Mouse (Mus musculus) kidney, adult 9 months (tissue): ENCODE results near the gene Cdk4.
"Not testable (repeated sequence)": the region's sequence is repeated elsewhere in the genome, so short reads cannot be mapped to it uniquely, and the experiment has no call there.

Source experiments
- DNase-seq: peaks from one replicate; pipeline ENCODE4 v3.0.0; 2022

Cdk4 gene

DNA sequence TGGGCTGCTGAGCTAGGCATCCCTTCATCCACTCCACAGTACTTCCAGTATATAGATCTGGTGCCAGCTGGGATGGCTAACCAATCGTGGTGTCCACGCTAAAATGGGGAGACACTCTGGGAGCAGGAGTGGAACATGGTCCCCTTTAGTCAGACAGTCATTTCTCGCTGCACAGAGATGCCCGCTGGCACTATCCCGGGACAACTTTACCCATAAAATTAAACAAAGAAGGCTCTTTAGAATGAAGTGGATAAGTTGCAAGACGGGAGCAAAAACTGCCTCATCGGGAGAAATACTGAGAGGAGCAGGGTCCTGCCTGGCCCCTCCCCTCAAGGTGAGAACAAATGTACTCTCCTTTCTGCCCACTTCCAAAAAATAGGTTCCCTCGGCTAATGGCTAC lies 4.6 kb upstream of the Cdk4 start:
- no peak for DNase-seq

DNA sequence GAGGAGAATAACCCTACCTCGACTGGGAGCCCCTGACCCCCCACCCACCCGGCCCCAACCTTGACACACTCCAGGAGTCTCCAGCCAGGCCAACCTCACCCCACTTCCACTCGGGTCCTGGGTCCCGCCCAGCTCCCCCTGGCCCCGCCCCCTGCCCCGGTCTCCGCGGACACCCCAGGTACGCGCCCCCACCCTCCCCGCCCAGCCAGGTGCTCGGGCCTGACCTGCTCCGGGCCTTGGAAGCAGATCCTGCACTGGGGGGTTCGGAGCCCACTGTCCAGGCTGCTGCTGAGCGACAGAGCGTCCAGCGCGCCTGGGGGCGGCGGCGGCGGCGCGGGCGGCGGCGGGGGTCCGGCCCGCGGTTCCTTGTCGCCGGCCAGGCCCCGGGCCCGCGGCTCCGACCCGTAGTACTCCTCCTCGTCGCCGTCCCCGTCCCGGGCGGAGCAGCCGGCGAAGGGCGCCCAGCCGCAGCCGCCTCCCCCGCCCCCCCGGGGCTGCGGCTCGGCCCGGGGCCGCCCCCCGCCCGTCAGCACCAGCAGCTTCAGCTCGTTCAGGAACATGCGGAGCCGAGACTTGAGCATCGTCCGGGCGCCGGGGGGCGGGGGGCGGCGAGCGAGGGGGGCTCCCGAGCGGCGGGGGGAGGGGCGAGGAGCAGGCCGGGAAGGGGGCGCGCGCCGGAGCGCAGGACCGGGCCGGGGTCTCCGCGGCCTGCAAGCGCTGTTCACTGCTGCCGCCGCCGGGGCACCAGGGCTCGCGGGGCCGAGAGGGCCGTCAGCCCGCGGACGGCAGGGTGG lies 4.0 kb upstream of the Cdk4 start:
- no peak for DNase-seq

DNA sequence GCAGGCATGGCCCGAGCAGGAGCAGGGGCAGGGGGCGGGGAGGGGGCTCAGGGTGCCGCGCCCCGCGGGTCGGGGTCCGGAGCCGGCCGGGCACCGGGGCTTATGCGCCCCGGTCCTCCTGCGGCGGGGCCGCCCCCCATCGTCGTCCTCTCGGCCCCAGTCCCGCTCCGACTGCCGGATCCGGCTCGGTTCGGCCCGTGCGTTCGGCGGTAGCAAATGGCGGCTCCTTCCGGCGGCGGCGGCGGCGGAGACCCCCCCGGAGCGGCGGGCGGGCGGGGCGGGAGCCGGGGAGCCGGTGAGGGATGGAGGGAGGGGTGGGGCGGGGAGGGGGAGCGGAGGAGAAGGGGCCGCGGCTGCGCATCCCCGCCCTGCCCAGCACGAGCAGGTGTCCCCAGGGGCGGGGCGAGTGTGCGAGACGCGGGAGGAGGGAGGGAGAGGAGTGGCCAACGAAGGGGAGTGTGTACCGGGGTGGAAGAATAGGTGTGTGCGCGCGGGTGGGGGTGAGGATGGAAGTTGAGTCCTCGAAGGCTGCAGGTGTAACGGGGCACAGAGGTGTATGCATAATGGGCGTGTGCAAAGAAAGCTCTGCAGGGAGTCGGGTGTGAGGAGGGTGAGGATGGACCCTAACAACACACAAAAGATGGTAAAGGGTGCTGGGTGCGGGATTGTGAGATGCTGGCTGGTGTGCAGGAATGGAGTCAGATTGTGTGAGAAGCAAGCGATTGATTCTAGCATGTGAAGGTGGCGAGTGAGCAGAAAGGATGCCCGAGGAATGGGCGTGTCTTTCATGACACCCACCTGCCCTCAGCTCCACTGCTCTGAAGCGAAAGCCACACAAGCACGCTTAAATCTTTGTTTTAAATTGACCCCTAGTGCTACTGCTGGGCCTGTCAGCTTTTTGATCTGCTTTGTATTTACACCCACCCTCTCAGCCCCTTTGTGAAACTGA lies 3.1 kb upstream of the Cdk4 start, which contains the start of gene March9:
Gene March9, minus strand, starts transcription at position 217 of the 949 bp plus-strand sequence.
- DNase-seq, result peak; percentile 84

DNA sequence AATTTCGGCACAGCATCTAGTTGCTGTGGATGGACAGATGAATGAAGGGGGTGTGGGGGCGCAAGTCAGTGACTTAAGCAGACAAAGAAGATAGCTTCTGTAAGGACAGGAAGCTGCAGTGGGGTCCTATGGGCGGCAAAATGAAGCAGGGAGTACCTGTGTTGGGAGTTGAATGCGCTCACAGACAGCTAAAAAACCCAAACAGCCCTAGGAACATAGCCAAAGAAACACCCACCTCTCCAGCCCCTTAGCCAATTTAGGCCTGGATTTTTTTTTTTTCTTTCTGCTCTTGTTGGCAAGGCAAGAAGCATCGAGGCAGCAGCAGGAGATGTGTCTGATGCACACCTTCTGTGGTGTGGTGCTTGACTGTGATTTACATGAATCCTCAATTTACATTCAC lies 2.2 kb upstream of the Cdk4 start:
- DNase-seq, result no peak

DNA sequence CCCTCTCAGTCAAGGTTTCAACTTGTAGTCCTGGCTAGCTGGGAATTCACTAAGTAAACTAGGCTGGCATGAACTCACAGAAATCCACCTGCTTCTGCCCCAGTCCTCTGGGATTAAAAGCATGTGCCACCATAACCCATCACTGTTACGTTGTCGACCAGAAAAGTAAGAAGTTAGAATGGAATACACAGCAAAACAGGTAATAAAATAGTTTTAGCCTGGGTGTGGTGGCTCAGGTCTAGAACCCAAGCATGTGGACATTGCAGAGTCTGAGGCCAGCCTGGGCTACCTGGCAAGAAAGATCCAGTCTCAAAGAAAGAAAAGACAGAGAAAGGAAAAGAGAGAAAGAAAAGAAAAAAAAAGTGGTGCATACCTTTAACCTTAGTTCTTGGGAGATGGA lies 1.8 kb upstream of the Cdk4 start:
- no peak for DNase-seq

DNA sequence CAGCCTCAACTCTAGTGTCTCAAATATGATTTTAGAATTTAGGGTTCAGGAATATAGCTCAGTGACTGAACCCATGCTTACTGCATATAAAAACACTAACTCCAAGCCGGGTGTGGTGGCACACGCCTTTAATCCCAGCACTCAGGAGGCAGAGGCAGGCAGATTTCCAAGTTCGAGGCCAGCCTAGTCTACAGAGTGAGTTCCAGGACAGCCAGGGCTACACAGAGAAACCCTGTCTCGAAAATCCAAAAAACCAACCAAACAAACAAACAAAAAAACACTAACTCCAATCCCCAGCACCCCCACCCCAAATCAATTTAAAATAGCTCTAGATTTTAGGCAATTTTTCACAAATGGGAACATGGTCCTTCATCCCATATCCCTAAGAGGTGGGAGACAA lies 1.2 kb upstream of the Cdk4 start:
- not testable (repeated sequence) for DNase-seq

DNA sequence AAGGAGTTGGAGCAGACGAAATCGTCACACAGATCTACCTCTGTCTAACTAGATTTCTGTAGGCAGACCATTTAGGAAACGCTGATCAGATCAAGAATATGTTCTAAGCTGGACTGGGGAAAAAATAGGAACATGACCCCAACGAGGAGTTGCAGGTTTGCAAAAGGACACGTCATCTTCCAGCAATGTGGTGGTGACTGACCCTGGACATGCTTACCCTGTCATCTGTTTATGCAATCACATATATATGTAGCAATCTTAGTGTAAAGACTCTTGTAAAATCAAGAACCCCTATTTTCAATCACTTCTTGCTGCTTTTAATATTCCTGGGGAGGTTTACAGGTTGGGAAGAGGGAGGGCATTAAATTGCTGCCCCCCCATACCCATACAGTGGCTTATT lies 831 bp upstream of the Cdk4 start:
- no peak for DNase-seq

DNA sequence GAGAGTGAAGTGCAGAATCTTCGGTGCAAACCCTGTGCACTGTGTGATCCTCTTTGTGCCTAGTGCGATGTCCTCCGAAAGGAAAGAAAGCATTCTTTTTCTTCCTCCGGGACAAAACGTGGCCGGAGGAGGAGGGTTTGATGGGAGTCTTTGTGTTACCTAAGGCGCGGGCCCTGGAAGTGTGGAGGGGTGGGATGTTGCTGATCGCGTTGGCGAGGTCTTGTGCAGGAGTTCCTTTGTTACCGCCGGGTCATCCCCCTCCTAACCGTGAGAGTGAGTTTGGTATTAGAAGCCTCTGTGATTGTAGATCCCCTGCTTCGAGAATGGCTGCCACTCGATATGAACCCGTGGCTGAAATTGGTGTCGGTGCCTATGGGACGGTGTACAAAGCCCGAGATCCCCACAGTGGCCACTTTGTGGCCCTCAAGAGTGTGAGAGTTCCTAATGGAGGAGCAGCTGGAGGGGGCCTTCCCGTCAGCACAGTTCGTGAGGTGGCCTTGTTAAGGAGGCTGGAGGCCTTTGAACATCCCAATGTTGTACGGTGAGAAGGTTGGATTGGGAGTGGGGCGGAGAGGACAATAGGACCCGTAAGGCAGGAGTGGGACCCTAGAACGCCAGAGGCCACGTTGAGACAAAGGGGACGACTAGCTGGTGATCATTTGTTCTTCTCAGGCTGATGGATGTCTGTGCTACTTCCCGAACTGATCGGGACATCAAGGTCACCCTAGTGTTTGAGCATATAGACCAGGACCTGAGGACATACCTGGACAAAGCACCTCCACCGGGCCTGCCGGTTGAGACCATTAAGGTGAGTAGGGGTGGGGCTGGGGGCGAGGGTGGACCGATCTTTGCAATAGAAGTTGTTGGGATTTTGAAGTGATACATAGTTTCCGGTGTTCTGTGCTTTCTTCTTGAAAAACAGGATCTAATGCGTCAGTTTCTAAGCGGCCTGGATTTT lies 858 bp downstream of the Cdk4 start:
- DNase-seq, result no peak

DNA sequence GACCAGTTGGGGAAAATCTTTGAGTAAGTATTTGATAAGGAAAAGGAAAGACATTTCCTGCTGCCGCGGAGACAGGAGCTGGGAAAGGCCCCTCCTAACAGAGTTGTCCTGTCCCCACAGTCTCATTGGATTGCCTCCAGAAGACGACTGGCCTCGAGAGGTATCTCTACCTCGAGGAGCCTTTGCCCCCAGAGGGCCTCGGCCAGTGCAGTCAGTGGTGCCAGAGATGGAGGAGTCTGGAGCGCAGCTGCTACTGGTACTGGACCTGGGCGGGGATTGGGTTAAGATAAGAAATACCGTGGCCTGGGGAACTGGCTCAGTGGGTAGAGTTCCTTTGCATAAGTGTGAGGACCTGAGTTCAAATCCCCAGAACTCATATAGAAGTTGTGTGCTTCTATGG lies 2.6 kb downstream of the Cdk4 start:
- DNase-seq, result no peak

DNA sequence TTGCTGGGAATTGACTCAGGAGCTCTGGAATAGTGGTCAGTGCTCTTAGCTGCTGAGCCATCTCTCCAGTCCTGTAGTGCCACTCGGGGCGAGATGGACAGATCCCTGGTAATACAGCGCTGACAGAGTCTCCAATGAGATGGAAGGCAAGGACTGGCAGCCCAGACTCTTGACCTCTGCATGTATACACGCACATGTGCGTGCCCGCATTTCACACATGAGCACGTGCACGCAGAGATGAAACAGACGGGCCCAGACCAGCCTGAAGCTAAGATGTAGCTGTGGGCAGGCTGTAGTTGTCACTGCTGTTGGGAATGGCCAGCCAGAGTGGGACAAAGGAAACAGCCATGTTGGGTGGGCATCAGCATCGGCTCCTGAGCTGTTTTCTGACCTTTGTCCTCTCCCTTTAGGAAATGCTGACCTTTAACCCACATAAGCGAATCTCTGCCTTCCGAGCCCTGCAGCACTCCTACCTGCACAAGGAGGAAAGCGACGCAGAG lies 3.2 kb downstream of the Cdk4 start:
- no peak for DNase-seq

DNA sequence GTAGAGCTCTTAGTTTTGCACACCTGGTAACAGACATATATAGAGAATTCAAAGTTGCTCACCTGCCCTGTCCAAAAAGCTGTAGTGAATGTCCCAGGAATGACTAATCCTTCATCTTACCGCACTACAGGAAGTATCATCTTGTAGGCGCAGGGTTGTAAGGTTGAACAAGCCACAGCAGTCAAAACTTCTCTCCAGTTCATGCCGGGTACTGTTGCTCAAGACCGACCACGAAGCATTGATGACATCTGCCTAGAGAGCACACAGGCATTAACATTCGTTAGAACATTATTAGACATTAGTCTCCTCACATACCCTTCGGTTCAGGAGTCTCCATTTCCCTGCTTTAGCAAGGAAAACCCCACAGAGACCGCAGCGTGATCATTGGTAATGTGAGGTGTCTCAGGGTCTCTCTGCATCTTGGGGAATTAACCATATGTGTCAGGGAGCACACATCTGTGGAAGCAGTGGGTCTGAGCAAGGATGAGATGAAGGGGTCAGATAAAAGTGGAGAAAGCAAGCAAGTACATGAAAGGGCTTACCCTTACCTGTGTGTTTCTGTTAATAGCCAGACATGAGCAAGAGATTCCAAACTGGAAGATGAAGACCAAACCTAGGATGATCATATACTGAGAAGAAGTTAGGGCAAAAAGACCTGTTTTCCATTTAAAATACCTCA lies 5.2 kb downstream of the Cdk4 start:
- no peak for DNase-seq

DNA sequence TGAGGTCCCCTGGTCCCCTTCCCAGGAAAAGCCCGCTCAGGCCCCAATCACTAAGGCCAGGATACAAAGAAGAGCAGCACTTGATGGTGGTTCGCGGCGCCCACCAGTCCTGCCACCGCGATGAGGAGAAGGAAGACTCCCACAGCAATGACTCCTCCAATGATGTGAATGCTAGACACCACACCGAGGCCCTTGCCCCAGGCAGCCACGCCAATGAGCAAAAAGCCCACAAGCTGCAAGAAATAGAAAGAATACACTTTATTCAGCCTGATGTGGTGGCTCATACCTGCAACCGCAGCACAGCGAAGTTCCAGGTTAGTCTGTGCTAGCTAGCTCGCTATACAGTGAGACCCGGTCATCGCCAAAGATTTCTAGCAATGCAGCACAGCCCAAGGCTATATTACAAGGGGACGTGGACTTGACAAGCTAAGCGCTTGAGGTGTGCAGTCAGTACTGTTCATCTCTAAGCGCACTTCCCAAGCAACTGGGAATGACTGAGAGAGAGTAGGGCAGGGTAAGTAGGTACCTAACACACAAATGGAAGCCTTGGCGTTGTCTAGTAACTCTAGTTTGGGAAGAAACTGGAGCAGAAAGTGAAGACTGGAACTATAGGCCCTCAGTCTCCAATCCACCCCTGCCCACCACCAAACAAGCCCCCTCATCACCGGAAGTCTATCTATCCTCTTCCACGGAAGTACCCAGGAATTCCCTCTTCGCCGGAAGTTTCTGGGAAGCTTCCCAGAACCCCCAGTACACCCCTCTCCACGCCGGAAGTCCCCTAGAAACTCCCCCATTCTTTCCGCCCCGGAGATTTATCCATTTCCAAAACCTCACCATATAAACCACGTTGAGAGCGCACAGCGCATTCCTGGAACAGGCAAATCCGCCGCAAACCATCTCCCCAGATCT lies 6.2 kb downstream of the Cdk4 start:
- DNase-seq, result no peak

DNA sequence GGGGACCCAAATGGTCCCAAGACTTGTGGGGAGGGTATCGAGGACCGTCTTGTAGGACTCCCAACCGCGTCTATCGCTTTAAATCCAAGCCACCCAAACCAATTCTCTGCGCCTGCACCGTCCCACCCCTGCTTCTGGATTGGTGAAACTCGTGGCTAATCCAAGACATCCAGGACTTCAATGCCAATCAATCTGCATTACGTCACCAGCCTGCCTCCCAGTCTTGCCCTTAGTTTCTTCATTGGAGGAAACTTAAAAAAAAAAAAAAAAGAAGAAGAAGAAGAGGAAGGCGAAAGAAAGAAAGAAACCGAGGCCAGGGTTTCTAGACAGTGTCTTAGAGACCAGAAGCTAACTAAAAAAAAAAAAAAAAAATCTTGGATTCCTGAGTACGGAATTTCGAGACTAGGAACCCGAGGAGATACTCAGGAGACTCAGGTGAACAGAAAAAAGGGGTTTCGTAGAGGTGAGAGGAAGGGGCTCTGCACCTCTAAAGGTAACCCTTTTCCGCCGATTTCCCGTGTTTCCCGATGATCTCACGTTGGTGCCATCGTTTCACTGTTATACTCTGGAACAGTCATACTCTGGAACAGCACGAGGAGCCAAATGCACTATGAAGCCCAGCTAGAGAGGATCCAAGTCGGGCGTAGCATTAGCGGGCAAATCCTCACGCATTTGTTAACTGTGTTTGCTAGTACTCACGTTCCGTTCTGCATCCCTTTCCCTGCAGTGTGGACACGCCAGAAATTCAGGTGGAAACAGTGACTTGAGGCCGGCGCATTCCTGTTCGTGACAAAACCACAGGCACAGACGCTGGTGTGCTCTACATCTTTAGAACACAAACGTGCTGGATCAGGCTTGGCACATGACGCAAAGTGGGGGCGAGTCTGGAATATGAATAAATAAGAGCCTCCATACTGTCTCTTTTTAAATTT lies 7.1 kb downstream of the Cdk4 start, which contains the start of gene Tspan31:
Gene Tspan31, minus strand, starts transcription at position 75 of the 932 bp plus-strand sequence.
- DNase-seq, result peak; percentile 98

DNA sequence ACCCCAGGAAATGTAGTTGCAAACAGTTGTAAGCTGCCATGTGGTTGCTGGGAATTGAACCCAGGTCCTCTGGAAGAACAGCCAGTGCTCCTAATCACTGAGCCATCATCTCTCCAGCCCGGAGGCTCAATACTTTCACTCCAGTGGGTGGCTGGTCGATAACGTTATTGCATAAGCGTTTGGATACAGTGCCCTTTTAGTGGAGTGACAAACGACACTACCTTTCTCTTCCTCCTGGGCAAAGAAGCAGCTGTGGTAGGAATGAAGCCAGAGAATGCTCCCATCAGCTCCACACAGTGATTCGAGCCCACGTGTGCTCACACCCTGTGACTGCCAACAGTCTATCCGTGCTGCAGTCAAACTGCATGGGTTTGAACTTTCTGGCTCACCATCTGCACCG lies 7.9 kb downstream of the Cdk4 start:
- DNase-seq, result no peak

DNA sequence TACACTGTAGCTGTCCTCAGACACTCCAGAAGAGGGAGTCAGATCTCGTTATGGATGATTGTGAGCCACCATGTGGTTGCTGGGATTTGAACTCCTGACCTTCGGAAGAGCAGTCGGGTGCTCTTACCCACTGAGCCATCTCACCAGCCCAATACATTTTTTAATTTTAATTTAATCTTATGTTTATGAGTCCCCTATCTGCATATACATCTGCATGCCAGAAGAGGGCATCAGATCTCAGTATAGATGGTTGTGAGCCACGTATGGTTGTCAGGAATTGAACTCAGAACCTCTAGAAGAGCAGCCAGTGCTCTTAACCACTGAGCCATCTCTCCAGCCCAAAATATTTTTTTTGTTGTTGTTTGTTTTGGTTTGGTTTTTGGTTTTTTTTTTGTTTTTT lies 8.9 kb downstream of the Cdk4 start:
- DNase-seq, result not testable (repeated sequence)

DNA sequence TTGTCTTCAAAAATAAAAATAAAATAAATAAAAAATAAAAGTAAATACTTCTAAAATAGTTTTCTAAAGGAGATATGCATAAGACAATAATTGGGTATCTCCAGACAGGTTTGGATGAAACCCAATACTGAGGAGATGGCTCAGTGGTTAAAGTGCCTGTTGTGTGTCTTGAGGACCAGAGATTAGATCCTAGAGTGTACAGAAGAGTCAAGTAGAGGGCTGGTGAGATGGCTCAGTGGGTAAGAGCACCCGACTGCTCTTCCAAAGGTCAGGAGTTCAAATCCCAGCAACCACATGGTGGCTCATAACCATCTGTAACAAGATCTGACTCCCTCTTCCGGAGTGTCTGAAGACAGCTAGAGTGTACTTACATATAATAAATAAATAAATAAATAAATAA lies 9.6 kb downstream of the Cdk4 start:
- not testable (repeated sequence) for DNase-seq

DNA sequence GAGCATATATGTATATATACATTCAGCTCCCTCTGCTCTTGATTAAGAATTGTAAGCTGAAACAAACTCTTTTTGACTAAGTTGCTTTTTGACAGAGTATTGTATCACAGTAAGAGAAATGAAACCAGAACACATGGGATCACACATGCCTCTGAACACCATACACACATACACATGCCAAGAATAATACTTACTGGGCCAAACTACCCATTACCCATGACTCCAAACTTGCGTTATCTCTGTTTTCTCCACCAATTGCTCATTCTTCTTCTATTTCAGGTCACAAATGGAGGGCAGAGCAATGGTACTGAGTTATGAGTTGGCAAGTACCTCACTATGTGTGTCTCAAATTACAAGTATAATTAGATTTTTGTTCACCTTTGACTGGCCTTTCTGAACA lies 10.6 kb downstream of the Cdk4 start:
- DNase-seq, result no peak

DNA sequence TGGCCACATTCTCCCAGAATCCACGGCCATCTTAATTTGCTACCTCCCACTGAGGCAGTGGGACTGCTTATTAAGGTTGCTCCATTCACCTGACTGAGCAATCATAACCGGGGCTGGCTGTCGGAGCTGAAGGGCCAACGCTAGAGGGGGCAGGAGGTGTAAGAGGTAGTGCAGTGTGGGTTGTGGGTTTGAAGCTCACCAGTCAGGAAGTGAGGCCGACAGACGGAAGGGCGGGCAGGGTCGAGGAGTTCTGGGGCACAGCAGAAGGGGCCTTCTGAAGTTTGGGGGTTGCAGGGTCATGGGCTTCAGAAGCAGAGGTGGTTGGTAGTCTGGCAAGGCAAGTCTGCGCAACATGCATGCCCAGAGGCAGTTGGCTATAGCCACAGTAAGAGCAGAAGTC lies 11.7 kb downstream of the Cdk4 start, which contains the start of gene Agap2:
Gene Agap2, plus strand, starts transcription at position 205 of the 400 bp plus-strand sequence.
- DNase-seq, result no peak

DNA sequence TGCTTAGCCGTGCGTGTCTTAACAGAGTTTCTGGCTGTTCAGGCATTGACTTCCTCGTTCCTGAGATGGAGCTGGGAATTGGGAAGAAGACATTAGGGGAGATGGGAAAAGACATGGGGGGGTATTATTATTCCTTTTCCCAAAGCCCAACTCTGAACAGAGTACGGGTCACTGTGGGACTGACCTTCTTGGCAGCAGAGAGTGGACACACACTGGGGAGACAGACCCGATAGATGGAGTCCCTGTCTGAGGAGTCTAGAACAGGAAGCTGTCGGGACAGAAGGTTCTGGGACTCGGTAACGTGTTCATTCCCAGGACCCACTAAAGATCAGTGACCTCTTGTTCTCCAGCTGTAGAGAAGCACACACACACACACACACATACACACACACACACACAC lies 12.3 kb downstream of the Cdk4 start:
- DNase-seq, result no peak
